Mouse (Mus musculus): ENCODE data around the gene Cflar.
"Not testable (repeated sequence)": the region's sequence is repeated elsewhere in the genome, so short reads cannot be mapped to it uniquely, and the experiment has no call there.

Gene Cflar

DNA sequence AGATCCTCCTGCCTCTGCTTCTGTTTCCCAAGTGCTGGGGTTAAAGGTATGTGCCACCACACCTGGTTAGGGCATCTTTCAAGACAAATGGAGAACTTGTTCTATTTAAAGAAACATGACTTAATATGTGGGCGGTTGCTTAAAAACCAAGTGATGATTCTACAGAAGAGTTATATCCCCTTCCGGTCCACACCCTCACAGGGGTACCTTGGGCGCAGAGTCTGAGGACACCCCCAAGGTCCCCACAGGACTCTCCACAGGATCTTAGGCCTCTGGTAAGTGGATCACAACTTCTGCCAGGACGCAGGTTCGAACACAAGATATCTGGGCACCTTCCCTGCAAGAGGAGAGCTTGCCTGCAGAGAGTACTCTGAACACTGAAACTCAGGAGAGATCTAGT is 64.1 kb downstream of the Cflar start:
- DNase-seq (ENCODE audit: low spot score): no peak

DNA sequence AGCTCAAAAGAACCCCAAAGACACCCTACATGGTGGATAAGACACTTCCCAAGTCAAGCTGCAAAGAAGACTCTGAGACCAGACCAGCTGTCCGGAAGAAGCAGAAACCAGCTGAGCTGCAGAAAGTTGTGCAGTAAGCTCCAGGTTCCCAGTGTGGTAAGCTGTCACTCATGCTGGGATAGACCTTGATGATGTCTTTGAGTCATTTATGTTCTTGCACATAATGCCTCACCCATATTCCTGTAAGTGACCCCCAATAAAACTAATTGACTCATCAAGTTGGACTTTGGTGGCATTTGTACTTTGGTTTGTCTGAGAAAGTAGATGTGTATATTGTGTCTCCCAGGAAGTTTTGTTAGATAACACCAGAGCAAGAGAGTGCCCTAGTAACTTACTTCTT is 66.3 kb downstream of the Cflar start:
- DNase-seq (ENCODE audit: low spot score): no peak

DNA sequence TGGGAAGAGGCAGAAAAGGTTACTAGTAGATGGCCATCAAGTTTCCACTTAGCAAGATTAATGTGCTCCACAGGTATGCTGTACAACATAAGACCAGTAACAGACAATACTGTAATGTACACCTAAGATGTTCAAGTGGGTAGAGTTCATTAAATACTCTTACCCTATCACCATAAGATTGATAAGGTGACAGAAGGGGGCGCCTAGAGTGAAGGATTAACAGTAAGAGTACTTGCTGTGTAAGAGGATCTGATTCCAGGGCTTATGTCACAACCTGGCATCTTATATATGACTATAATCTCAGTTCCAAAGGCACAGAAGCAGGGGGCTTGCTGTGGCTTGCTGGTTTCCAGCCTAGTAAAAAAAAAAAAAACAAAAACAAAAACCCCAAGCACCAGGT is 66.9 kb downstream of the Cflar start:
- DNase-seq (ENCODE audit: low spot score): no peak

- no peak for DNase-seq (ENCODE audit: low spot score)
These were observed 75.0 kb downstream of the Cflar start for GRCm38 (mm10) chr1:58786276-58786675.

GRCm38 (mm10) chr1:58788410-58788809 is 77.1 kb downstream of the Cflar start:
- DNase-seq (ENCODE audit: low spot score): no peak

DNA sequence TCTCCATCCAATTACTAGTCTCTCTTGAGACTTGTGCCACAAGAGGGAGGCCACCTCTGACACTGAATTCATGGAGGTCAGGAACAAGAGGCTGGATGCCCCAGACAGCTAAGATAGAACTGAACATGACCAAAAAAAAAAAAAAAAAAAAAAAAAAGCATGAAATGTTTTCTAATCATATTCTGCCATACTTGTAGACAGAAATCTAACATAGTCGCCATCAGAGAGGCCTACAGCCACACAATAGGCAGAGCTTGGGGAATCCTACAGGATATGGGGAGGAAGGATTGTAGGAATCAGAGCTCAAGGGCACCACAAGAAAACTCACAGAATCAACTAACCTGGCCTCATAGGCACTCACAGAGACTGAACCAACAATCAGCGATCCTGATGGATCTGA is 83.4 kb downstream of the Cflar start:
- DNase-seq (ENCODE audit: low spot score): no peak

GRCm38 (mm10) chr1:58795291-58796058 is 84.2 kb downstream of the Cflar start, which contains the start of gene Casp8:
TSS of gene Casp8 (plus strand) at chr1:58795374.
- peak; percentile 50 for DNase-seq (ENCODE audit: low spot score)

DNA sequence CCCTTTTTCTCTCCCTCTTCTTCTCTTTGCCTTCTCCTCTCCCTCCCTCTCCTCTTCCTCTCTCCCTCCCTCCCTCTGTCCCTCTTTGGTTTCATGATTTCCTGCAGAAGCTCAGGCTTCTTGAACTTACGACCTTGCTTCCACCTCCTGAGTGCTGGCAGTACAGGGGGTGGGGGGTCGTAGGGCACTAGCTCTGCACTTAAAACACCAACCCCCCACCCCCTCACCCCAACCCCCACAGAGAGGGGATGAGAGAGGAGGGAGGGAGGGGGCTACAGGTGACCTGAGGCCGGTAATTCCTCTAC is 84.7 kb downstream of the Cflar start:
- DNase-seq (ENCODE audit: low spot score): no peak

- no peak for DNase-seq (ENCODE audit: low spot score)
These were observed 85.5 kb downstream of the Cflar start for GRCm38 (mm10) chr1:58796853-58797252.

DNA sequence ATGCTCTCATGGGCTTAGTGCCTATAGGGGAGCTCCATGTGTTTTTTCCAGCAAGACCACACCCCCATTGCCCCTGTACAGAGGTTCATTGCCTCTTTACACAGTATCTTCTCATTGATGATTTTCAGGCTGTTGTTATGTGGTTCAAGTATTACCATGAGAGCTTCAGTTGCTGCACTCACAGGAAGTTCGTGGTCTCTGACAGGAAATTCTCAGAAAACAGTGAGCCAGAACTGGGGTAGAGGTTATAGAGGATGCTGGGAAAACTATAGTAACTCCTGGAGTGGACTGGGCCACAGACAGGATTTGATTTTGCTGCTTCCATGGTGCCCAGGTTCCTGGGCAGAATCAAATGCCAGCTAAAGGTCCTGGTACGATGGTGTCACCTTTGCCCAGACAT is 86.1 kb downstream of the Cflar start:
- DNase-seq (ENCODE audit: low spot score): no peak

DNA sequence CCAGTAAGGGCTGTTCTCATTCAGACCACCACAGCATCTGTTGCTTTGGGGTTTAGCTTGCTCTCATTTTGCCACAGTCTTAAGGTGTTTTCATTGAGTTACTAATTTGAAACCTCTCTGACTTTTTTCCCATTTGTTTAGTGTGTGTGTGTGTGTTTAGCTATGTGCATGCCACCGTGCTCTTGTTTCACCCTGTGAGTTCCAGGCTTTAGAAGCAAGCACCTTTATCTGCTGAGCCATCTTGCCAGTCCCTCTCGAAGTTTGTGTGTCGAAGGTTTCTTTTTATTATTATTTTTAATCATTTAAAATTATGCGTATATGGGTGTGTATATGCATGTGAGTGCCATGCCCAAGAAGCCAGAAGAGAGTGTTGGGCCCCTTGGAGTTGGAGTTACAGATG is 87.6 kb downstream of the Cflar start:
- no peak for DNase-seq (ENCODE audit: low spot score)

- not testable (repeated sequence) for DNase-seq (ENCODE audit: low spot score)
These were observed 89.3 kb downstream of the Cflar start for GRCm38 (mm10) chr1:58800644-58801043.

DNA sequence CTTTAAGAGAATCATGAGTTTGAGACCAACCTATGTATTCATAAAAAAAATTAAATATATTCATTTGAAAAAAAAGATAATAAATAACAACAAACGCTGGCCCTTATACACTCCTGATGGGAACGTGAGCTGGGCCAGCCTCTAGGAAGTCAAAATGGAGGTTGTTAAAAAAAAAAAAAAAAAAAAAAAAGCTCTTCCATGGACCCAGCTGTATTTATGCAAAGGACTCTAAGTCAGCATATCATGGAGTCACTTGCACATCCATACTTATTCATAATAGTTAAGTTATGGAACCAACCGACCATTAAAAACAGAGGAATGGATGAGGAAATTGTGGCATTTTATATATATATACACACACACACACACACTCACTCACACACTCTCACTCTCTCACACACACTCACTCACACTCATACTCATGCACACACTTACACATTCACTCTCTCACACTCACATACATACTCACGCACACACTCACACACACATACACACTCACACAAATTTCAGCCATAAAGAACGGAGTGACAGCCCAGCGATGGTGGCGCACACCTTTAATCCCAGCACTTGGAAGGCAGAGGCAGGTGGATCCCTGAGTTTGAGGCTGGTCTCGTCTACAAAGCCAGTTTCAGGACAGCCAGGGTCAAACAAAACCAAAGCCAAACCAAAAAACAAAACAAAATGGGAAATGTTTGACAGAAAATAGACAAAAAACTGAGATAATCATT is 90.4 kb downstream of the Cflar start:
- no peak for DNase-seq (ENCODE audit: low spot score)

GRCm38 (mm10) chr1:58802322-58803273 is 91.3 kb downstream of the Cflar start:
- DNase-seq (ENCODE audit: low spot score): peak; percentile 26

GRCm38 (mm10) chr1:58803531-58803930 is 92.2 kb downstream of the Cflar start:
- no peak for DNase-seq (ENCODE audit: low spot score)

GRCm38 (mm10) chr1:58806651-58807050 is 95.3 kb downstream of the Cflar start:
- no peak for DNase-seq (ENCODE audit: low spot score)

Measured in ovary, postnatal 36 days (tissue).